8 mouse cellular contexts compared by ENCODE assay signal in genomic region chr11:96696842-96697455, GRCm38 (mm10).
DNase-seq lines count a peak whose midpoint lies in the region; ATAC-seq and TF ChIP-seq lines count a peak whose summit lies in the region.

No protein-coding gene starts in this region.

- H3K27me3 ChIP-seq in neural tube, embryonic 15.5 days (replicated peaks) = no peaks in the 10 kb centered on the region
- H3K27me3 ChIP-seq in forebrain, embryonic 12.5 days = no peaks in the 10 kb centered on the region

- H3K4me1 ChIP-seq in neural tube, embryonic 15.5 days = peaks cover 20% of the 10 kb centered on the region
- peaks cover 20% of the 10 kb centered on the region for H3K4me1 ChIP-seq in forebrain, embryonic 12.5 days

- H3K36me3 ChIP-seq in neural tube, embryonic 15.5 days = no peaks in the 10 kb centered on the region
- no peaks in the 10 kb centered on the region for H3K36me3 ChIP-seq in forebrain, embryonic 12.5 days (replicated peaks)

- H3K9ac ChIP-seq in neural tube, embryonic 15.5 days (replicated peaks) = no peak overlapping the region
- H3K9ac ChIP-seq in forebrain, embryonic 12.5 days = no peak overlapping the region

- 27% methylated on average over 7 of the region's 7 CpGs for WGBS in neural tube, embryonic 15.5 days
- 32% methylated on average over 7 of the region's 7 CpGs for WGBS in forebrain, embryonic 12.5 days

- DNase-seq in heart, postnatal 4 days = peak; percentile 8
- no peak for DNase-seq in heart, adult 11 months
- peak; percentile 62 for DNase-seq in brain, embryonic 14.5 days (ENCODE audit: low read depth)
- DNase-seq in kidney, postnatal 14 days = peak; percentile 63
- no peak for DNase-seq in left cerebral cortex, adult 11 months (ENCODE audit: low spot score)
- no peak for DNase-seq in gastrocnemius, adult 8-10 months (ENCODE audit: low spot score in 2 of 2)

- H3K9me3 ChIP-seq in neural tube, embryonic 15.5 days (replicated peaks) = no peaks in the 10 kb centered on the region
- no peaks in the 10 kb centered on the region for H3K9me3 ChIP-seq in forebrain, embryonic 12.5 days

- no peak for TF ChIP-seq POLR2A in brain, embryonic 14.5 days (IDR thresholded peaks at IDR 0.05; ENCODE audit: borderline replicate concordance, extremely low read depth, insufficient read depth, insufficient read length, poor library complexity, severe bottlenecking)

- ATAC-seq in neural tube, embryonic 15.5 days (ENCODE audit: low FRiP score) = no peak
- no peak for ATAC-seq in forebrain, embryonic 12.5 days (ENCODE audit: low FRiP score)

- H3K27ac ChIP-seq in neural tube, embryonic 15.5 days (replicated peaks) = peak overlapping the region; percentile 69
- no peak overlapping the region for H3K27ac ChIP-seq in forebrain, embryonic 12.5 days

- H3K4me2 ChIP-seq in neural tube, embryonic 15.5 days = no peak overlapping the region
- H3K4me2 ChIP-seq in forebrain, embryonic 12.5 days = no peak overlapping the region

- no peak overlapping the region for H3K4me3 ChIP-seq in neural tube, embryonic 15.5 days (replicated peaks)
- H3K4me3 ChIP-seq in forebrain, embryonic 12.5 days (replicated peaks) = no peak overlapping the region

- no peak for TF ChIP-seq CTCF in brain, embryonic 14.5 days (IDR thresholded peaks at IDR 0.05; ENCODE audit: borderline replicate concordance, extremely low read depth, insufficient read depth, insufficient read length)

Comparison
In these comparisons a context has a peak if more than half of its experiments do, and no peak if none do; other contexts are left out.
1. DNase-seq: peak in heart, postnatal 4 days (single experiment), brain, embryonic 14.5 days (single experiment) and kidney, postnatal 14 days (single experiment); none in heart, adult 11 months (single experiment), left cerebral cortex, adult 11 months (single experiment) and gastrocnemius, adult 8-10 months (0 of 2).